Mouse (Mus musculus) embryonic fibroblast, embryonic 13.5 days (primary cell): ENCODE data around the gene Map3k9.

Experiments used
- CTCF ChIP-seq: IDR thresholded peaks from 2 replicates; pipeline ENCODE4 v1.5.1; 2011; ENCODE audit warnings: mild to moderate bottlenecking, control low read depth, low read length, moderate library complexity, borderline replicate concordance; ENCODE audit not compliant: insufficient read depth
- POLR2A ChIP-seq: IDR thresholded peaks from 2 replicates; pipeline ENCODE4 v1.6.1; 2011; ENCODE audit warnings: low read depth, mild to moderate bottlenecking, control low read depth, low read length, moderate library complexity

GRCm38 (mm10) chr12:81724776-81725175 is 56.2 kb downstream of the Map3k9 start:
- TF ChIP-seq CTCF: no peak
- no peak for TF ChIP-seq POLR2A
